Mouse (Mus musculus) layer of hippocampus, adult 2 months (tissue): ENCODE data around the gene Chrdl2. TPM values are rescaled to one million over a fixed set of nuclear protein-coding genes. Genes with fewer than 3 reads are reported as not detected.

Experiments
- DNase-seq, 2 experiments: peaks; one replicate each; pipeline ENCODE4 v3.0.0; 2022; ENCODE audit warnings: low spot score in 2 of 2
- H3K27ac ChIP-seq: fragments of 200-600 bp; 2 replicates; pipeline ENCODE4 v1.8.1; 2022
- H3K4me3 ChIP-seq: fragments of 200-600 bp; 2 replicates; pipeline ENCODE4 v1.8.1; 2022; ENCODE audit warnings: mild to moderate bottlenecking
- CTCF ChIP-seq: fragments of 200-600 bp; conservative IDR thresholded peaks from 2 replicates; pipeline ENCODE4 v1.8.1; 2022; ENCODE audit warnings: antibody characterized with exemption, mild to moderate bottlenecking, moderate library complexity
- total RNA-seq, 2 experiments: library from RNA; stranded (reverse); gene quantifications; 2 replicates each; pipeline ENCODE4 v1.2.3; 2021

Chrdl2 gene
- total RNA-seq, 2 experiments from 2014 or later: 0.27 to 0.38 TPM

DNA sequence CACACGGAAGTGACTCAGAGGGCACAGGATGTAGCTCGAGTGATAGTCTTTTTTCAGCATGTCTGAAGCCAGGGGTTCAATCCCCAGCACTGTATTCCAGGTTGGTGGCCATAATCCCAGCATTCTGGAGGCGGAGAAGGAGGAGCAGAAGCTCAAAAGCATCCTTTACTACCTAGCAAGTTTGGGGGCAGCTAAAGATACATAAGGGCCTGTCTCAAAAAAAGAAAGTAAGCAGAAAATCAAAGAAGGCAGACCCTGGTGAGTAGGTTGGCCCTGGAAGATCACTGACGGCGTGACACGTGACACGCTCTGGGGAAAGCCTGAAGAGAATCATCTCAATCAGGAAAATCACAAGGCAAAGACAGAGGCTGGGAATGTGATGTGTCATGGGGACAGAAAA is 12.8 kb upstream of the Chrdl2 start:
- no peak for DNase-seq
- Histone ChIP-seq H3K27ac (no peak overlapping the region), H3K4me3 (no peak overlapping the region)
- no peak for TF ChIP-seq CTCF

DNA sequence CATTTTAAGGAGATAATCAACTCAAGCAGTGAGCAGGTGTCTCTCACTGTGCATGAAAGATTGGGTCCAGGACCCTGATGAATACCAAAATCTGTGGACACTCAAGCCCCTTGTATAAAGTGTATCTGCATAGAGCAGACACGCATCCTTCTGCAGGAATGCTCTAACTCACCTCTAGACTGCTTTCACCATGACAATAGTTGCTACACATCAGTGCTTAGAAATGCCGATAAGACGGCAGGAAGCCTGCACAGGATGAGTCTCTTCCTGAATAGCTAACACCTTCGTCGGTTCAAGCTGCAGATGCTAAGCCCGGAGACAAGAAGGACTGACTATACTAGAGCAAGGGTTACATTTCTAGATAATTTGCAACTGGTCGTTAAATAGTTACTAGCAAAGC is 10.8 kb upstream of the Chrdl2 start:
- no peak for TF ChIP-seq CTCF
- Histone ChIP-seq H3K27ac (no peak overlapping the region), H3K4me3 (no peak overlapping the region)
- no peak for DNase-seq

GRCm38 (mm10) chr7:99998668-99999067 is 7.3 kb upstream of the Chrdl2 start:
- no peak for DNase-seq
- TF ChIP-seq CTCF: no peak
- Histone ChIP-seq H3K4me3 (no peak overlapping the region), H3K27ac (no peak overlapping the region)

DNA sequence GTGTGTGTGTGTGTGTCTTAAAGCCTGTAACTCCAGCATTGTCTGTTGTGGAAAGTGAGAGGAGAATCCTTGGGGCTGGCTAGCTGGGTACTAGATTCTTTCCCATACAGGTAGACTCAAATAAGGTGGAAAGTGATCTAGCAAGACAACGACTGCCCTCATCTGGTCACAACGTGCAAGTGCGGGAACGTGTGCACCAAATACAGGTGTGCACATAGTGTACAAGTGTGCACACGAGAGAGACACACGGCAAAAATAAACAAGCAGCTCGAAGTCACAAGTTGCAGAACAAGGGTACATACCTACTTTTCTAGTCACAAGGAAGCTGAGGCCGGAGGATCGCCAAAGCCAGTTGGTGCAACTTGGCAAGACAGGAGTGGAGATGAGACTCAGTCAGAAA is 2.2 kb upstream of the Chrdl2 start:
- no peak overlapping the region for H3K27ac ChIP-seq
- no peak for DNase-seq
- H3K4me3 ChIP-seq: no peak overlapping the region
- peak; percentile 69 for TF ChIP-seq CTCF

DNA sequence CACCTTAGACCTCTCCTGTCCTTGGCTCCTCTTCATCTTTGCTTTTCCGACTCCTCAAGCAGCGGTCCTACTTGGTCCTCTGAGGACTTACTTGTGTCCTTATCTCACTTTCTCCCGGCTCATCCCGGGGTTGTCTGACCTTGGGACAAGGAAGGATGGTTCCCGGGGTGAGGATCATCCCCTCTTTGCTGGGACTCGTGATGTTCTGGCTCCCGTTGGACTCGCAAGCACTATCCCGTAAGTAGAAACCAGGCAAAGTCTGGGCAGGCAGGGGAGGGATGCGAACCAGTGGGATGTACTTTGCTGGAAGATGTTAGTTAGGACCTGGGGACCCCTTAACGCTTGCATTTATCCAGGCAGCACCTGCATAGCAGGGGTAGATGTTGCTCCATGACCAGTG is 439 bp downstream of the Chrdl2 start:
- Histone ChIP-seq H3K4me3 (no peak overlapping the region), H3K27ac (no peak overlapping the region)
- no peak for TF ChIP-seq CTCF
- DNase-seq: no peak

DNA sequence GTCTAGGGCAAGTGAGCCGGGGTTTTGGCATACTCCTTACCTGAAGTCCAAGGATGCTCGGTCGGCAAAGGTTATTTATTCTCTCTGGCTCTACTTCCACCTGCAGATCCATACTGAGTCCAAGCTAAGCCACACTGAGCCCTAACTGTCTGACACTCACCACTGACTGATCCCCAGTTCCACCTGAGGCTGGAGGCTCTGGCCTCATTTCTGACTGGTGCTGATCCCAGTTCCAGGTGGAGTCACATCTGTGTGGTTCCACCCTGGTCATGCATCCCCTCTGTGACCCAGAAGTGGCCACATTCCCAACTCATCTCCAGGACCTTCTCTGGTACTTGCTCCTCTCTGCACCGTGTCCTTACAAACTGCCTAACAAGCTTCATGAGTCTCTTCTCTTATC is 2.8 kb downstream of the Chrdl2 start:
- Histone ChIP-seq H3K4me3 (no peak overlapping the region), H3K27ac (no peak overlapping the region)
- TF ChIP-seq CTCF: no peak
- DNase-seq: no peak

- Histone ChIP-seq H3K4me3 (no peak overlapping the region), H3K27ac (no peak overlapping the region)
- DNase-seq: peak; percentile 37 to 63
- peak; percentile 93 for TF ChIP-seq CTCF
These were observed 3.7 kb downstream of the Chrdl2 start for GRCm38 (mm10) chr7:100009640-100010039.

DNA sequence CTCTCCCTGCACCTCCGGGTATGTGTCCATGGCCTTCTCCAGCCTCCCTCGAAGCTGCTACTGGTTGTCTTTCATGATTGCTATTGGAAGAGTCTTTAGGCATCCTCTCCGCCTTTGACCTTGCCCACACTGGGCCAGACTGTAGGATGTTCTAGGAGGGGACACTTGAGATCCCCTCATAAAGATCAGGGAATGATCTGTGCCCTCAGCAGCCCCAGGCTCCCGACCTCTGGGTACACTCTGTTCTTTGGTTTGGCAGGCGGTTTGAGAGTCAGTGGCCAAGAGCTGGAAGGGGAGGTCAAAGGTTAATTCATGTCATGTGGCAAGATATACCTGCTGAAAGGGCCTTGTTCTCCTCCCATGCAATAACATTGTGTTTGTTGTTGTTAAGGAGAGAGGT is 4.7 kb downstream of the Chrdl2 start:
- Histone ChIP-seq H3K27ac (no peak overlapping the region), H3K4me3 (no peak overlapping the region)
- no peak for TF ChIP-seq CTCF
- DNase-seq: no peak

- H3K27ac ChIP-seq: no peak overlapping the region
- TF ChIP-seq CTCF: no peak
- no peak overlapping the region for H3K4me3 ChIP-seq
- no peak for DNase-seq
These were observed 6.1 kb downstream of the Chrdl2 start for GRCm38 (mm10) chr7:100012085-100012484.

GRCm38 (mm10) chr7:100012515-100012914 is 6.5 kb downstream of the Chrdl2 start:
- no peak for DNase-seq
- no peak for TF ChIP-seq CTCF
- H3K4me3 ChIP-seq: no peak overlapping the region
- no peak overlapping the region for H3K27ac ChIP-seq

DNA sequence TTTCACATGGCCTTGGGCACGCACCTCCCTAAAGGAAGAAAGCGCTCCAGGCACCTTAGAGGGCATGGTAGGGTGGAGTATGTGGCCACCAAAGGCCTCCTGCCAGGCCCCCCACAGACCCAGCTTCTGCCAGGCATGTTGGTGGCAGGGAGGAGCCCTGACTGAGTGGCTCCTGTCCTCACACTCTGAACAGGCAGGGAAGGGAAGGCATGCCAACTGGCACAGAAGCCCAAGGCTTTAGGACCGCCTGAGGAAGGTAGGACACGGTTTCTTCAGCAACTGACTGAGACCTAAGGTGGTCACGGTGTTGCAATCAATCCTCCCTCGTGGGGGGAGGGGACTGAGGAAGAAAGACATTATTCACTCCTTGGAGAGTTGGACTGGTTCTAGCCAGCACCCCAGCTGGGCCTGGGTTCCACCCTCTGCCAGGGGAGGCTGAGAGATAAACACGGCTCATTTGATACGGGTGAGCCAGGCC is 8.2 kb downstream of the Chrdl2 start:
- TF ChIP-seq CTCF: no peak
- DNase-seq: no peak
- H3K4me3 ChIP-seq: no peak overlapping the region
- H3K27ac ChIP-seq: no peak overlapping the region

- no peak for TF ChIP-seq CTCF
- H3K4me3 ChIP-seq: no peak overlapping the region
- peak in 1 of 2 experiments; percentile 7 for DNase-seq
- H3K27ac ChIP-seq: no peak overlapping the region
These were observed 11.1 kb downstream of the Chrdl2 start for GRCm38 (mm10) chr7:100017056-100017455.

GRCm38 (mm10) chr7:100027353-100027752 is 21.4 kb downstream of the Chrdl2 start:
- no peak overlapping the region for H3K4me3 ChIP-seq
- DNase-seq: no peak
- TF ChIP-seq CTCF: no peak
- no peak overlapping the region for H3K27ac ChIP-seq

DNA sequence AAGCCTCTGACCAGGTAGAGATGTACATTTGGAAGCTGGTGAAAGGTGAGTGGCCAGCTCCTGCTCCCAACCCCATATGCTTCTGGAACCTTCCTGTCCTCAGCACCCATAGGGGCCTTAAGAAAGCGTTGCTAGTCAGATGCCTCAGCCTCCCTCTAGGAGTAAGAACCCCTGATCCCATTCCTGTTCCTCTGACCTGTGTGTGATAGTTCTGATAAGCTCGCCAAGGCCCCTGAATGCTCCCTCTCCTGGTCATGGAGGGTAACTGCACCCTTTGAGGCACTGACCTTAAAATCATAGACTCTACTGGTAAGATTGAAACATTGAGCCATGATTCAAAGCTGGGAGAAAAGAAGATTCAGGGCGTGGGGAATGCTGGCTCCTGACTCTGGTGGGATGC is 23.3 kb downstream of the Chrdl2 start:
- no peak overlapping the region for H3K4me3 ChIP-seq
- DNase-seq: no peak
- H3K27ac ChIP-seq: no peak overlapping the region
- peak; percentile 69 for TF ChIP-seq CTCF
